Mouse (Mus musculus): Measurements from ENCODE around the gene F12. TPM values are rescaled to one million over a fixed set of nuclear protein-coding genes. Genes with fewer than 3 reads are reported as not detected.
A peak's percentile ranks its signal among the peaks of the same experiment; 100 is the strongest.

The F12 gene
- polyA plus RNA-seq, 1 experiment: 0.64 TPM

DNA sequence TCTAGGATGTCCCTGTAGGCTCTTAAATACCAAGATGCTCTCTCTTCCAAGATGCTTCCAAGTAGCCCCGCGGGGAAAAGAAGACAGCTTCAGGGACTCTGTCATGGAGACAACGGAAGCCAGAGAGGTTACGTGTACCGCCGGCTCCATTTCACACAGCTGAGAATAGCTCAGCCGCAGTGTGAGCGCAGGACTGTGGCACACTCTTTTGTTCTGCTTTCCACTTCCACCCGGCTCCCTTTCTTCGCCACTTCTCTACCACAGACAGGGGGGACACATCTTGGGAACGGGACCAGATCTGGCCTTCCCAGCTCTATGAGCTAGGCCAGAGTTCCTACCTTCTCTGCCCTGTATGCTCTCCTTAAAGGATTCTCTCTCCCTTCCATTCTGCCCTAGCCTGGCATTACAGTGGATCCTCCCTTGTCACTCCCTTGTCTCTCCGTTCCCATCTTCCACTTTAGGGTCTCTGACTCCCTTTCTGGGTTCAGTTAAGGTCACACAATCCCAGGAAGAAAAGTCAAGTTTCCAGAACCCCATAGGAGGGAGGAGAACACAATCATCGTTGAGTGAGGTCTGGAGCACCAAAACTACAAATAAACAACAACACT, 20.7 kb downstream of the F12 start:
- TF ChIP-seq POLR2A (IDR thresholded peaks at IDR 0.05; ENCODE audit: low read depth, low read length) (no peak), CTCF (IDR thresholded peaks at IDR 0.05; ENCODE audit: extremely low read depth, insufficient read depth, insufficient read length, insufficient replicate concordance) (no peak)
- Histone ChIP-seq H3K4me1 (ENCODE audit: control insufficient read depth, insufficient read depth, insufficient read length) (peaks cover 6% of the 10 kb centered on the region; the same call in 1 of the 2 replicates), H3K27ac (ENCODE audit: insufficient read depth, low read length) (0 out of 2 replicates have a peak overlapping the region, but pooled peaks have one; percentile 17), H3K4me3 (ENCODE audit: extremely low read depth, insufficient read depth, insufficient read length) (peak overlapping the region; percentile 9; the same call in 1 of the 2 replicates), H3K27me3 (ENCODE audit: control insufficient read depth, insufficient read depth, low read length) (no peaks in the 10 kb centered on the region), H3K36me3 (ENCODE audit: control insufficient read depth, insufficient read depth, low read length) (no peaks in the 10 kb centered on the region)
- peak in 1 of 2 experiments; percentile 46 for DNase-seq (ENCODE audit: low read depth in 1 of 2, low spot score in 2 of 2)
- 17% methylated on average over 13 of the region's 13 CpGs for WGBS

DNA sequence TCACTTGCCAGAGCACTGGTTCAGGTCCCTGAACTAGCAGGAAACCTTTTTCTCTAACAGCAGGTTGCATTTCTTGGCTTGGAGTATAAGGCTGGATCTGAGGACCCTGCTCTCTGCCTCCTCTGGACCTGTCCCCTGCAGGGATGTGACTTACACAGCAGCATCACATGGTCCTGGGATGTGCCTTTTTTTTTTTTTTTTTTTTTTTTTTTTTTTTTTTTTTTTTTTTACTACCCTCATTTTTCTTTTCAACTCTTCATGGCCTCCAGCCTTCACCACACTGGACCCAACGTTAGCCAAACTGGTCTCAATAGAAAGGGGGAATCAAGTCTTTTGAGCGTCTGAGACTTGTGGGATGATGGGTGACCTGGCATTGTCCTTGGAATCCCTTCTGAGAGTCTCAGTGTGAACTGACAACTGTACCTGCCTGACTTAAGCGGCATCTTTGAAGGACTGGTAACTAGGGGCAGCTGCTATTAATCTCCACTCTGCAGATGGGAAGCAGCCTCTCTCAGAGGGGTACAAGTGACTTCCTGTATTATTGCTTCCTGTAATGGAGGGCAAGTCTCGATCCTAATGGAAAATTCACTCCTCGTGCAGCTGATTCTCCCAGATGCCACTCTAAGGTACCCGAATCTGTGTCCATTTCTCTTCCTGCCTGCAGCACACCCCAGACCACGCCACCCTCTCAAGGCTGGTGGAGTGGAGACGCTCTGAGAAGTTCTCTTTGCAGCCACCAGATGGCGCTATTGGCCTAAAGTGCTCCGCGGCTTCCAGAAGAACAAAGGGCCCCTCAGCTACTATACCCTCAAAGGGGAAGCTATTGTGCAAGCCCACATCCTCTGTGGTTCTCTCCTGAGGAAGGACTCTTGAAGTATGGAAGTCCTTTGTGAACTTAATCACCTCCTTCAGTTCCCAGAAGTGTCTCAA, 21.5 kb downstream of the F12 start:
- DNase-seq (ENCODE audit: low read depth in 1 of 2, low spot score in 2 of 2): peak; percentile 78 to 81
- WGBS: 7% methylated on average over 11 of the region's 11 CpGs
- H3K27me3 ChIP-seq (ENCODE audit: control insufficient read depth, insufficient read depth, low read length): no peaks in the 10 kb centered on the region
- H3K27ac ChIP-seq (ENCODE audit: insufficient read depth, low read length): no peak overlapping the region
- no peaks in the 10 kb centered on the region for H3K36me3 ChIP-seq (ENCODE audit: control insufficient read depth, insufficient read depth, low read length)
- peak overlapping the region; percentile 9; the same call in 1 of the 2 replicates for H3K4me3 ChIP-seq (ENCODE audit: extremely low read depth, insufficient read depth, insufficient read length)
- H3K4me1 ChIP-seq (ENCODE audit: control insufficient read depth, insufficient read depth, insufficient read length): peaks cover 6% of the 10 kb centered on the region; the same call in 1 of the 2 replicates
- peak; percentile 95 for TF ChIP-seq CTCF (IDR thresholded peaks at IDR 0.05; ENCODE audit: extremely low read depth, insufficient read depth, insufficient read length, insufficient replicate concordance)
- no peak for TF ChIP-seq POLR2A (IDR thresholded peaks at IDR 0.05; ENCODE audit: low read depth, low read length)

DNA sequence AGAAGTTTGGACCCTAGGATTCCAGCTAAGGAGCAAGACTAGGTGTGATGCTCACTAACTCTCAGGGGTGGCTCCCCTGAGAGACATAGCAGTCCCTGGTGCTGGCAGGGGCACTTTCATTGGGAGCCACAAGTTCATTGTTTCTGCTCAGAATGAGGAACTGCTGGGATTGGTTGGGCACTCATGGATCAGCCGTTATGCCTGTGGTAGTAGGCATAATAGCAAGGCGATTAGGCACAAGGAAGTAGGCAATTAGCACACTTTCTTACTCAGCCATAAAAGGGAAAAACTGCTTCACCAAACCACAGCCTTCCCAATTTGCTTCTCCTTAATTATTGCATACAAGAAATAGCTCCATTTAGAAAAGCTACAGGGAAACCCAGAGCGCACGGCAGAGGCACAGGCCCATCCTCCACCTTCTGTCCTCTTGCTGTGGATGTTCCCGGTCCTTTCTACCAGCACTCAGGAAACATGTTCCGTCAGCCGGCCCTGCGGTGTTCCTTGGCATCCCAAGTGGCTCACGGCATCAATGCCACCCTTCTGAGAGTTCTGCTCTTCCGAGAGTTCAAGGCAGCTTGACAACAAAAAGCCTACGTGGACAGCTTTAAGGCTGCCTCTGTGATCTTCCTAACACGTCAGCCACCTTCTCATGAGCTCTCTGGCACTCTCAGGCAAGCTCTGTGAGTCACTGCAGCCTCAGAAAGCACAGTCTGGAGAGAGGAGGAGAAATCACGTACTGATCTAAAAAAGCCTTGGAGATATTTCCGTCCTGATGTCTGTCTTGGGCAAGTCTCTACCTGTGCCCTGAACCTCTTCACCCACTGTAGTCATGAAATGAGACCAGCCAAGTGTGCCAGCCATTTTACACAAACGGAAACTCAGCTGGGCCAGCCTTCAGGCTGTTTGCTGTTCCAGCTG, 22.4 kb downstream of the F12 start:
- H3K27ac ChIP-seq (ENCODE audit: insufficient read depth, low read length): no peak overlapping the region
- no peaks in the 10 kb centered on the region for H3K27me3 ChIP-seq (ENCODE audit: control insufficient read depth, insufficient read depth, low read length)
- H3K4me1 ChIP-seq (ENCODE audit: control insufficient read depth, insufficient read depth, insufficient read length): peaks cover 6% of the 10 kb centered on the region; the same call in 1 of the 2 replicates
- H3K4me3 ChIP-seq (ENCODE audit: extremely low read depth, insufficient read depth, insufficient read length): no peak overlapping the region
- no peaks in the 10 kb centered on the region for H3K36me3 ChIP-seq (ENCODE audit: control insufficient read depth, insufficient read depth, low read length)
- no peak for TF ChIP-seq POLR2A (IDR thresholded peaks at IDR 0.05; ENCODE audit: low read depth, low read length)
- TF ChIP-seq CTCF (IDR thresholded peaks at IDR 0.05; ENCODE audit: extremely low read depth, insufficient read depth, insufficient read length, insufficient replicate concordance): no peak
- WGBS: 60% methylated on average over 15 of the region's 15 CpGs
- no peak for DNase-seq (ENCODE audit: low read depth in 1 of 2, low spot score in 2 of 2)

DNA sequence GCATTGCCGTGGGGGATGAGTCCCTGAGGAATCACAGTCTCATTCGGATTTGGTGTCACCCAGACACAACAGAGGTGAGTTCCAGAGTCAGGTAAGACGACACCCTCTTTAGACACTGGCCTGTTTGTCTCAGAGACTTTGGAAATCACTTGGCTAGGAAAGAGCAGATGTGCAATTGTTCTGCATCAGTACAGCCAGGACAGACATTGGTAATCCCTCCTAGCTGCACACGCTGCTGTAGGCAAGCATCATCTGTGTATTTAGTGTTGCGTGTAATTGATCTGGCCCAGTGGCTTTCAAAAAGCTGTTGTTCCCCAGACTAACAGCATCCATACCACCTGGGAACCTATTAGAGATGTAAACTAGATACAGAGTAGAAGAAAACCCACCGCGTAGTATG, 23.3 kb downstream of the F12 start:
- DNase-seq (ENCODE audit: low read depth in 1 of 2, low spot score in 2 of 2): no peak
- no peaks in the 10 kb centered on the region for H3K36me3 ChIP-seq (ENCODE audit: control insufficient read depth, insufficient read depth, low read length)
- H3K27me3 ChIP-seq (ENCODE audit: control insufficient read depth, insufficient read depth, low read length): no peaks in the 10 kb centered on the region
- no peak for TF ChIP-seq POLR2A (IDR thresholded peaks at IDR 0.05; ENCODE audit: low read depth, low read length)
- no peak for TF ChIP-seq CTCF (IDR thresholded peaks at IDR 0.05; ENCODE audit: extremely low read depth, insufficient read depth, insufficient read length, insufficient replicate concordance)
- 75% methylated on average over 7 of the region's 7 CpGs for WGBS
- peaks cover 6% of the 10 kb centered on the region; the same call in 1 of the 2 replicates for H3K4me1 ChIP-seq (ENCODE audit: control insufficient read depth, insufficient read depth, insufficient read length)
- no peak overlapping the region for H3K4me3 ChIP-seq (ENCODE audit: extremely low read depth, insufficient read depth, insufficient read length)
- no peak overlapping the region for H3K27ac ChIP-seq (ENCODE audit: insufficient read depth, low read length)

DNA sequence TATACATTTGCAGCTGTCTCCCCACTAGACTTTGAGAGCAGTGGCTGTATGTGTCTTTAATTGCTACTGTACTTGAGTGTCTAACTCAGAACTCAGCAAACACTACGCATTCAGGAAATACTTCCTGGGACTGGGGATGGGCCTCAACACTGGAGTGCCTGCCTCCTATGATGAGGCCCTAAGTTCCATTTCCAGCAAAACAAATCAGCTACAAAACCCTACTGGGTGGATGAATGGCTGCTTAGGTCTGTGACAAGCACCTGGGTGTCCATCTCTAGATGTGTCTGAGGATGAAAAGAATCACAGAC, 26.6 kb downstream of the F12 start:
- H3K4me1 ChIP-seq (ENCODE audit: control insufficient read depth, insufficient read depth, insufficient read length): no peaks in the 10 kb centered on the region
- H3K36me3 ChIP-seq (ENCODE audit: control insufficient read depth, insufficient read depth, low read length): no peaks in the 10 kb centered on the region
- H3K4me3 ChIP-seq (ENCODE audit: extremely low read depth, insufficient read depth, insufficient read length): no peak overlapping the region
- no peak for DNase-seq (ENCODE audit: low read depth in 1 of 2, low spot score in 2 of 2)
- 69% methylated on average over 1 of the region's 1 CpGs for WGBS
- H3K27ac ChIP-seq (ENCODE audit: insufficient read depth, low read length): no peak overlapping the region
- no peaks in the 10 kb centered on the region for H3K27me3 ChIP-seq (ENCODE audit: control insufficient read depth, insufficient read depth, low read length)
- TF ChIP-seq CTCF (IDR thresholded peaks at IDR 0.05; ENCODE audit: extremely low read depth, insufficient read depth, insufficient read length, insufficient replicate concordance): no peak
- no peak for TF ChIP-seq POLR2A (IDR thresholded peaks at IDR 0.05; ENCODE audit: low read depth, low read length)

DNA sequence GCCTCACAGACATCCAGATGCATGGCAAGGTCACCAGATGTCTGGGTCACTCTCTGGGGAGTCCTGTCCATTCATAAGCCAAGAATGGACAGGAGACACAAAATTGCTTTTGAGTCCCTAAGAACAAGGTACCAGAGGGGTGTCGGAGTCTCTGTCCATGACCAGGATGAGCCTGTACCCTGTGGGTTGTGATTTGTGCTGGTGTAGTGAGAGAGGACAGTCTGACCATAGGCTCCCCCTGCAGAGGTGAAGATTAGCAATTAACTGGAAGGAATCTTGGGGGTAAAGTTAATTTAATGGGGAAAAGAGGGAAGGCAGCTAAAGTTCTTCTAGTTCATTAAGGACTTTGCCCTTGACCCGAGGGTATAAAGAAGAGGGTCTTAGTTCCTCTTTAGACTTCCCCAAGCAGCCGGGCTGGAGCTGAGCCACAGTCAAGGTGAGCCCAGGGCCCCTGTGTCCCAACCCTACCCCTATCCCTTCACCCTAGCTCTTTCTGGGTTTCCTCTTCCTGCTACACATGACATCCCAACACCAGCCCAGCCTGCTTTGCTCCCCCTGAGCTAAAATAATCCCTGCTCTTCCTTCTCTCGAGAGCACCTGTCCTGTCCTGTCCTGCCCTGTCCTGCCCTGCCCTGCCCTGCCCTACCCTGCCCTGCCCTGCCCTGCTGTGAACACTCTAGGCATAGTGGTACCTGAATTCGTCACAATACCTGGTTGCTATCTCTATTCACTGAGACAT, 27.1 kb downstream of the F12 start:
- WGBS: 35% methylated on average over 5 of the region's 5 CpGs
- no peak overlapping the region for H3K4me3 ChIP-seq (ENCODE audit: extremely low read depth, insufficient read depth, insufficient read length)
- H3K4me1 ChIP-seq (ENCODE audit: control insufficient read depth, insufficient read depth, insufficient read length): no peaks in the 10 kb centered on the region
- no peak overlapping the region for H3K27ac ChIP-seq (ENCODE audit: insufficient read depth, low read length)
- H3K36me3 ChIP-seq (ENCODE audit: control insufficient read depth, insufficient read depth, low read length): no peaks in the 10 kb centered on the region
- no peak for DNase-seq (ENCODE audit: low read depth in 1 of 2, low spot score in 2 of 2)
- no peaks in the 10 kb centered on the region for H3K27me3 ChIP-seq (ENCODE audit: control insufficient read depth, insufficient read depth, low read length)
- TF ChIP-seq CTCF (IDR thresholded peaks at IDR 0.05; ENCODE audit: extremely low read depth, insufficient read depth, insufficient read length, insufficient replicate concordance) (no peak), POLR2A (IDR thresholded peaks at IDR 0.05; ENCODE audit: low read depth, low read length) (no peak)

All from spleen, adult 2 months (tissue).